Mouse (Mus musculus): ENCODE measurements around the gene Mpig6b. TPM values are rescaled to one million over a fixed set of nuclear protein-coding genes. Genes with fewer than 3 reads are reported as not detected.
A peak's percentile ranks its signal among the peaks of the same experiment; 100 is the strongest.
"Not testable (repeated sequence)": the region's sequence is repeated elsewhere in the genome, so short reads cannot be mapped to it uniquely, and the experiment has no call there.

The Mpig6b gene
- total RNA-seq, 2 experiments from 2014 or later, result not detected

DNA sequence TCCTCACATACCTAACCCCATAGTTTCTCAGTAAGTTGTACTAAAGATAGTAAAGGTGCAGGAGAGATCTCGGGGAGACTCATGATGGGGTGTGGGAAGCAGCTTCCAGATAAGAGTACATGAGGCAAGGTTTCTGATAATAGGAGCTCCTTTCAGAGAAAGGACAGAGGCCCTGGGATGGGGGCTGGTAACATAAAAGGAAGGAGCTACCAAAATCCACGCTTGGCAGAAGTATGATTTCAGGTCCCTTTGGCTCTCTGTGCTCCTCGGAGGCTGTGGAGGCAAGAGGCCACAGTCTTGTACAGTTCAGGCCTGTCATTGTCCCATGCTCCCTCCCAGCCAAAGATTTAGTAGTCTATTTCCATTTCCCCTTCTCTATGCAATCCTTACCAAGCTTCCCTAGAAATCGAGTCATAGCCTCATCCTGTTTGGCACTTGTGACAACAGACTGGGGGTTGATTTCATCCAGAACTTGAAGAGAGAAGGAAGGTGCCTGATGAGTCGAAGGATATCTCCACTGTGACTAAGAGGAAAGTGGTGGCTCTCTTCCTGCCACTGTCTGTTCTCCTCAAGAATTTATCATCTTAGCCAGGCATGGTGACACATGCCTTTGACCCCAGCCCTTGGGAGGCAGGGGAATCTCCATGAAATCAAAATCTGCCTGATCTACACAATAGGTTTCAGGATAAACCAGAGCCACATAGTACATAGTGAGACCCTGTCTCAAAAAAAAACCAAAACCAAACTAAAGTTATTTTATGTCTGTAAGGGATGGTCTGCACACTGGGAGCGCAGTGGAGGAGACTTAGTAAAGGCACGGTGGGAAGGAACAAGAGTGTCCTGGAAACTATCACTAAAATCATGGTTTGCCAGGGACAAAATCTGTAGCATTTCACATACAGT lies 20.8 kb downstream of the Mpig6b start:
- DNase-seq (ENCODE audit: low spot score in 2 of 2), result no peak

DNA sequence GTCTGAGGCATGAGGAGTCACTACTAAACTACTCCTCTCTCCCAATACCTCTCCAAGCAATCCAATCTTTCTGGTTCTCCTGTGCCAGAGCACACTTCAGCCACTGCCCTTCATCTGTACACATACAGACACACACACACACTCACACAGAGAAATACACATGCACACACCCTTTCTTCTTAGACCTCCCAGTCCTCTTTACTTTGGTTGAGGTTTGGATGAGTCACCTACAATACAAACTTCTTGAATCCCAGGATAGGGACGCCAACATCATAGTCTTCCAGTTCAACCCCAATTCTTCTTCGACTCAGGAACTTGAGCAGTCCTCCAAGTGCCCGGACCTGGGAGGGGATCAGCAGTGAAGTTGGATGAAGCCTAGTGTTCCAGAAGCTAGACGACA lies 22.2 kb downstream of the Mpig6b start:
- DNase-seq (ENCODE audit: low spot score in 2 of 2), result no peak

DNA sequence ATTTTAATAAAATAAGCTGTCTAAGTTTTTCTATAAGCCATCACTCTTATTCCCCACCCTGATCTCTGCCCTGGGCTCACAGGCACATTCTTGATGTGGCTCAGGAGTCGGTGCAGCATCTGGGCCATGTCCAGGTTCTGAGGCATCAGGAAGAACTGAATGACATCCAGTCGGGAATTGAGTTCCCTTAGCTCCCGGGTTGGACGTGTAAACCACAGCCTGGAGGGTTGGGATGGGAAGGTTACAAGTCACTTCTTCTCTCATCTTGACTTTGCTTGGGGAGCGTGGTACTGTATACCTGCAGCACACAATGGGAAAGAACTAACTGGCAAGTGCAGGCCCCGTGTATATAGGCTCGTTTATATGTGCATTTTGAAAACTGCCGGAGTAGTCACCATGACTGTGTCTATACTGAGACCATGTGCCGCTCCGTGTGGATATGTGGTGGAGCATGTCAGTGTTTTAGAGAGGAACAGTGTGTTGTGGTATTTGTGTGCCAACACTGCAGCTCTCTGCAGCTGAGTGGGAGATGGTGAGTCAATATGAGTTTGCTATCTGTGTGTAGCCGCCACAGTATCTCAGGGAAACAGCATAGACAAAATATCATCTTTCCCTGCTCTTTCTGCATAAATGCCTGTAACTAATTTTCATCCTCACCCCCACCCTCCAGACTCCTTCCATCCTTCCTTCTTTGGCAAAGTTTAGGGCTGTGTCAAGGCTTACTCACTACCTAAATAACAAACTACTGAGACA lies 26.7 kb downstream of the Mpig6b start:
- DNase-seq (ENCODE audit: low spot score in 2 of 2), result peak in 1 of 2 experiments; percentile 59

DNA sequence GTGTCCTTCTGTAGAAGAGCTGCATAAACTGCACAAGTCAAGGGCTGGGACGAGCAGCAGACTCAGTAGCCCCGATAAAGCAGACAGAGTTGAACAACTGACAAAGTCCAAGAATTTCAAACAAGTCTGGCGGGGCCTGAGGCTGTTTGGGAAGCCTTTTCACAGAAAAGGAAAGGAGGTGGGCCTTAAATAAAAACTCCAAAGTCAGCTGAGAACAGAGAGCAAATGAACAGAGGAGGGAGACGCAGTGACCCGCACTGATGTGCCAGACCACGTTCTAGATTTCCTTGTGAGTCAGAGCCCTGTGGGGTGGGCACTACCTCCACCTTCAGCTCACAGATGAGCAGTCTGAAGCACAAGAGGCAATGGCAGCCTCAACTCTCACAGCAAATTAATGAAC lies 31.1 kb downstream of the Mpig6b start:
- no peak for DNase-seq (ENCODE audit: low spot score in 2 of 2)

DNA sequence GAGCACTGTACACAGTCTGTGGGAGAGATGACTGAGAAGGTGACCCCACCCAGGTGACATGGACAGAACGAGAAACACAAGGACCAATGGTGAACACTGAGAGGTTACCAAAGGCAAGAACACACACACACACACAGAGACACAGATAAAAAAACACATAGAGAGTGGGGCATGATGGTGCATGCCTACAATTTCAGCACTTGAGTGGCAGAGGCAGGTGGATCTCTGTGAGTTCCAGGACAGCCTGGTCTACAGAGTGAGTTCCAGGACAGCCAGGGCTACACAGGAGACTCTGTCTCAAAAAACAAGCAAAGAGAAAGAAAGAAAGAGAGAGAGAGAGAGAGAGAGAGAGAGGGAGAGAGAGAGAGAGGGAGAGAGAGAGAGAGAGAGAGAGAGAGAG lies 32.3 kb downstream of the Mpig6b start:
- DNase-seq (ENCODE audit: low spot score in 2 of 2), result not testable (repeated sequence)

DNA sequence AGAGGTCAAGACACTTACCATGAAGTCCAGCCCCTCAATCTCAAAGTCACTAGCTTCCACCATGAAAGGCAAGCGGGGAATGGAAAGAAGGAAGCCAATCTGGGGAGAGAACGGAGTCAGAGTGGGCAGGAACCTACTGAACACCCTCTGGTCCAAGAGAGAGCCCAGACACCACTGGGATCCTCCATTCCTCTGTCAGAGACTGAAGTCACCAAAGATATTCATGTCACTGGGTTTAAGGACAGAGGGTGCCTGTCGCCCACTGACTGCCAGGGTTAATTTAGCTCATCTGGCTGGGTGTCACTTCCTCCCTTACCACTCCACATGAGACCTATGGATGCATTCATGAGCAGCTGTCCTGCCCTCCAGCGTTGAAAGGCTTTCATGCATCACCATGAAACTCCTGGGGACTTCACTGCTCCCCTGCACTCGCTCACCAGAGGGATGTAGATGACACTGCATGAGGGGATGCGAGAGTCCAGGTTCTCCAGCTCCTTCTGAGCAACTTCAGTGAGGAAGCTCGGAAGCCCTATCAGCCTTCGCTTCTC lies 33.6 kb downstream of the Mpig6b start:
- DNase-seq (ENCODE audit: low spot score in 2 of 2), result no peak

DNA sequence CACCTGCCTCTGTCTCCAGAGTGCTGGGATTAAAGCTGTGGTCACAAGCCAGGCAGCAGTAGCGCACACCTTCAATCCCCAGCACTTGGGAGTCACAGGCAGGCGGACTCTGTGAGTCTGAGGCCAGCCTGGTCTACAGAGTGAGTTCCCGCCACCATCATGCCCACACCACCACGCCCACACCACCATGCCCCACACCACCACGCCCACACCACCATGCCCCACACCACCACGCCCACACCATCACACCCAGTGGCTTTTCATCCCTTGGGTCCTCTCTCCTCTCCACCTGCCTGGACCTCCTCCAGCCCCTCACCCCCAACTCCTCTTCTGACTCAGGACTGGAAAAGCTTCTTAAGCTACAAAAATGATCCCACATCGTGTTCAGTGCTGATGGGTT lies 34.1 kb downstream of the Mpig6b start:
- no peak for DNase-seq (ENCODE audit: low spot score in 2 of 2)

DNA sequence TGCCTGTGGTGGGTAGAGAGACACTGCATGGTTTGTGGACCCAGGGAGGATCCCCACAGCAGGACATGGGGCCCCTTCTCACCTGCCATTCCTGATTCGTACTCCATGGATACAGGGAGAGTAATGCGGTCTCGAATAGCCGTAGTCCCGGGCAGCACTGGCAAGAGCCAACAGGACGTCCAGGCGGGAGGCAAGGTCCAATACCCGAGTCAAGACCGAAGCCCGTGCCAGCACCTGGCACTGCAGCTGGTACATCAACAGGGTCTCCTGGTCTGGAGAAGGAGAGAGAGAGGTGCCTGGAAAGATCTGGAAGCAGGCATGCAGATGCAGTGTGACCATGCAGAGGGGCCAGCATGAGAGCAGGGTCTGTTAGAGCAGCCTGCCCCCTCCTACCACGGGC lies 34.7 kb downstream of the Mpig6b start:
- no peak for DNase-seq (ENCODE audit: low spot score in 2 of 2)

DNA sequence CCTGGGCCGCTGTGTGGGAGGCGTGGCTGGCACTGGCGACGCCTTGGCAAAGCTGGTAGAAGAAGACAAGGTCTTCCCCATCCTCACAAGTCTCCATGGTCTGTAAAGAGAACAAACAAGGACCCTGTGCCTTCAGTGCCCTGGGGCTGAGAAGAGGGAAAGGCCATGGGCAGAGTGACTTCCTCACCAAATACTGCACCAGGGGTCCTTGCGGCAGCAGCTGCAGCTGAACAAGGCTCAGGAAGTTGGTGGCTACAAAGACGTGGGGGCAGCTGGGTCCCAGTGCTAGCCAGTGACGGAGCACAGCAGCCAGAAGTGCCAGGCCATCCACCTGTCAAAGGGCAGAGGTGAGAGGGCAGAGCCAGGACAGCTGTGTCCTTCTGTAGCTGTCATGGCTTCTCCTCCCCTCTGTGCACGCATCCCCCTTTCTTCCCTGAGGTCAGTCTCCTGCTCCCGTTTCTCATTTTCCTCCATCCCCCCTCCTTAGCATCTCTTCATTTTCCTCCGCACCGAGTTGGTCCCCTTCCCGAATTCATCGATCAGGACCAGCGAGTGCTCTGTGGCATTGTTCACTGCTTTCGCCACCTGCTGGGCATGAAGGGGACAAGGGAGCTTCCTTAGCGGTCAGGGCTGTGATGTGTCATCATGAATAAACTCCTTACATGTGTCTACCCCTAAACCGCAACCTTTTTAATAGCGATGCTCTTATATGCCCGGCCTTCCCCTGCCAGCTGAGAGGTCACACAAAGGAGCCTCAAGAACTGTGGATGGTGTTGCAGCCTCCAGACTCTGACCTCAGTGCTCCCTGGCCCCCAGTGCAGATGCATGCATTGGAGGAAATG lies 36.1 kb downstream of the Mpig6b start:
- no peak for DNase-seq (ENCODE audit: low spot score in 2 of 2)

DNA sequence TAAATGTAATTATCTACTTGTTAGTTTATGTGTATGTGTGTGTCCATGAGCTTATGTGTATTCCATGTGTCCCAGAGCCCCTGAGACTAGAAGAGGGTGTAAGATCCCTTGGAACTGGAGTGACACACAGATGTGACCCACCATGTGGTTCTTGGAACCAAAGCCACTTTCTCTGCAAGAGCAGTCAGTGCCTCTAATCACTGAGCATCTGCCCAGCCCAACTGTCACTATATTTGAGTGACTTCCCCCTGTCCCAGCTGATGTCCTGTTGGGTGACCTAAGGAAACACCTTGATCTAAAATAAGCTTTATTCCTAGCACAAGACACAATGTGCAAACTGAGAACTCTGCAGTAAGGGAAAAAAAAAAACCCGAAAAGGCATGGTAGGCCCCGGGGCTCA lies 37.7 kb downstream of the Mpig6b start:
- no peak for DNase-seq (ENCODE audit: low spot score in 2 of 2)

DNA sequence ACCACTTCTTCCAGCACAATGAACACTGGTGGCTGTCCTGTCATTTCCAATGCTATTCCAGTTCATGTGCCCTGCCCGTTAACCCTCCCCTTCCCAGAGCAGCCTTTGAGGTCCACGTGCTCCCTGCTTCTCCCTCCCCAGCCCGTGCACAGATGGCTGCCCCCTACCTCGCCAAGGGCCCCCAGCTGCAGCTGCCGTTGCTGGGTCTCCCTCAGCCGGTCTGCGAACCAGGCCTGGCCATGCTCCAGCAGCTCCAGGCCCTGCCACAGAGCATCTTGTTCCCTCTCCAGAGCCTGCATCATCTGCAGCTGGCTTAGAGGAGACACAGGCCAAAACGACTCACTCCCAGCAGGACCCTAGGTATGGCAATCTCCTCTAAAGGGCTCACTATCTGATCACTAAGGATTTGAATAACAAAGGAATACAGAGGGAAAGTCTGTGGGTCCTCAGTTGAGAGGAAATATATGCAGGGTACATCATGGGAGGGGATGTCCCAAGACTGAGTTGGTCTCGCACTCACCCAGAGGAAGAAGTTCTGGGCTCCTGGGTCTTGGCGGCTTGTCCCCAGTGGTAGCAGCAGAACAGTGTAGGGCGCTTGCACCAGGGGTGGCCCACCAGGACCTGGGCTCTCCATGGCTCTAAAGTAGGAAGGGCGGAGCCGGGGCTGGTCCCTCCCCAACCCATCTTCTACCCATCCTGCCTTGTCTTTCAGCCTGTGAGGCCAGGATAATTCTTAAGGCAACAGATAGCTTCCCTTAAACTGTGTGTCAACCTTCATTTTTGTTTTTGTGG lies 38.5 kb downstream of the Mpig6b start, which contains the start of gene Sapcd1:
Gene Sapcd1, minus strand, starts transcription at position 740 of the 792 bp plus-strand sequence.
- DNase-seq (ENCODE audit: low spot score in 2 of 2), result peak; percentile 52 to 62

DNA sequence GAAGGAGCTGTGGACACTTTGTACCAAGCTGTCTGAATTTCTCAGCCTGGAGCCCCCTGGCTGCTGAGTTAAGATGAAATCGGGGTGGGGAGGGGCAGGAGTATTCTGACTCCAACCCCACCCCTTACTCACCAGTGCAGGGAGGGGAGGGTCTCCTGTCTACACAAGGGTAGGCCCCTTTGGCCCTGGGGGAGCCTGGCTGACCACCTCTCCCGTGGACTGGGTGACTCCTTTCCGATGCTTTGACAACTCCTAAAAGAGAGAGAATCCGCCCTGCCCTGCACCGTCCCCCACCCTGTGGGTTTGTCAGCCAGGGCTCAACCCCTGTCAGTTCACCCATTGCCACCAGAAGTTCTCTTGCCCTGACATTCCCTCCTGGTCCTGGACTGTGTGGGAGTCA lies 39.8 kb downstream of the Mpig6b start:
- DNase-seq (ENCODE audit: low spot score in 2 of 2), result no peak

DNA sequence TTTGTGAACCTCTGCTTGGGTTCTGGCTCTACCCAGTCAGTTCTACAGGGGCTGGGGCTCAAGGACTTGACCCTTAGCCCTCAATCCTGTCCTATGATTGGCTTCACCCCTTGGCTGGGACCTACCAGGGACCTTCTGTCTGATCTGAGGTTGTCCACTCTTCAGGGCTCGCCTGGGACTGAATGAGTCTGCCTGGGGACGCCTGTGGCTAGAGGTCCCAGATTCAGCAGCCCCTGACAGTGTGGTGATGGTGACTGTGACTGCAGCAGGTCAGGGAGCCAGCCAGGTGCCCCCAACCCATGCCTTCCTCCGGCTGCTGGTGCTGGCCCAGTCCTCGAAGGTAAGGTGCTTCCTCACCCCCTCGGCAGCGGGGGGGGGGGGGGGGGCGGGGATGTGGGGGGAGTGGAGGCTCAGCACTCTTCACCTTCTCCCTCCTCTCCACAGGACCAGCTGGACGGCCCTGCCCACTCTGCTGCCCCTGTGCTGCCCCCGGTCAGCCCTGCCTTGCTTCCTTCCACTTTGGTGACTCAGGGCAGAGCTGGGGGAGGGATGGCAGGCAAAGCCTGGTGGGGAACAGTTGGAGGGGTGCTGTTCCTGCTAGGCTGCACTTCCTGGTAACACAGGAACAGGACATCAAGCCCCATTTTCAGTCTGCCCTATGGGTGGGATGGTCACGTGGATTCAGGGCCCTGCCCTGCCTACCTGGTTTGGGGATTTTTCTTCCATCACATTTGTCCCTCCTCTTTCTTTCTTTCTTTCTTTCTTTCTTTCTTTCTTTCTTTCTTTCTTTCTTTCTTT lies 41.1 kb downstream of the Mpig6b start:
- no peak for DNase-seq (ENCODE audit: low spot score in 2 of 2)

DNA sequence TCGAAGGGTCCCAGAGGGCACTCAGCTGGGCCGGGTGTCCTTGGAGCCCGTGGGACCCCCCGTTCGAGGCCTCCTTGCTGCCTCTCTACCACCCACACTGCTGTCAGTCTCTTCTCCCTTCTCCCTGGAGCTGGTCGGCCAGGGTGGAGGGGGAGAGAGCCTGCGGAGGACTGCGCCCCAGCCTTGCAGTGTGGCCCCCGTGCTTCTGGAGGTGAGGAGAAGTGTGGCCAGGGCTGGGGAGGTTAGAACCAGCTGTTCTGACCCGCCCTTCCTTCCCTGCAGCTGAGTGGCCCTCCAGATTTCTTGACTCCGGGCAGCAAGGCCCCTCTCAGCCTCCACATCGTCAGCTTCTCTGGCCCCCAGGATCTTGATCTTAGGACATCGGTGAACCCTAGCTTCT lies 41.7 kb downstream of the Mpig6b start:
- DNase-seq (ENCODE audit: low spot score in 2 of 2), result no peak

DNA sequence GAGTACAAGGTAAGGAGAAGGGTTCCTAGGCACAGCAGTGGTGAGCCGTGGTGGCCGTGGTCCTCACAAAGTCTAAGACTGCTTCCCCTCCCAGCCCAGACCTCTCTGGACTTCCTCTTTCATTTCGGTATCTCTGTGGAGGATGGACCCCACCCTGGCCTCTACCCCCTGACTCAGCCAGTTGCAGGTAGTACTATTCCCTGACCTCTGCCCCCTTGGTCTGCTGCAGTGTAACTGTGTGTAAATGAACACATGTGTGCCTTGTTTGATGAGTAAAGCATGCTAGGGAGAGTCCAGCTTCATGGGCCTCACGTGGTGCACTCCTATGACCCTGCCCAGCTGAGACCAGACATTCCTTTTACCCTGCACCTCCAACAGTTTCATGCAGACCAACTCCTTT lies 42.2 kb downstream of the Mpig6b start:
- no peak for DNase-seq (ENCODE audit: low spot score in 2 of 2)

DNA sequence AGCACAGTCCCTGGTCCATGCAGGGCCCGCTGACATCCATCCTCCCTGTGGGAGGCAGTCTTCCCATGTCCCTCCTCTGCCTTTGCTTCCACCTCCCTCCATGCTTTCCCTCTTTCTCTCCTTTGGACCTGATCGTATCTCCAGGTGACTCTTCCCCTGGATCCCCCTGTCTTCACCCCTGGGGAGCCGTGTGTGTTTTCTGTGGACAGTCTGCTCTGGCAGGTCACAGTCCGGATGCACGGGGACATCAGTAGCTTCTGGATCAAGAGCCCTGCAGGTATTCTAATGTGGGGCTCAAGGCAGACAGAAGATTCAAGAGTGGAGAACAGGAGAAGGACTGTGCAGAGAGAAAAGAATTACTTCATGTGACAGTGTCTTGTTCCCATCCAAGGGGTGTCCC lies 42.8 kb downstream of the Mpig6b start:
- DNase-seq (ENCODE audit: low spot score in 2 of 2), result no peak

DNA sequence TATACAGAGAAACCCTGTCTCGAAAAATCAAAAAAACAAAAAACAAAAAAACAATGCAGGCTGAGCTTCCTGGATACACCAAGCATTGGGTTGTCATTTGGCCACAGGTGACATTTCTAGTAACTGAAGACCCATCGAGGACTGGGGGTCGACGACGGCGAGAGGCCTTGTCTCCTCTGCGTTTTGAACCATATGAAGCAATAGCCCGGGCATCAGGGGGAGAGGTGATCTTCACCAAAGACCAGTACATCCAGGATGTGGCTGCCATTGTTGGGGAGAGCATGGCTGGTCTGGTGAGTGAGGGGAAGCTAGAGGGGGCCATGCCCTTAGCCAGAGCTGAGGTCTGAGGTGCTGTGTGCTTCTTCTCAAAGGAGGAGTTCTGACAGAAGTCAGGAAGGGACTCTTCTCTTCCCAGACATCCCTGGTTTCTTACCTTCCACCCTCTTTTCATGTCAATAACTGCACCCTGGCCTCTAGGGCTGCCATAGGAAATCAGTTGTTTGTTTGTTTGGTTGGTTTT lies 43.4 kb downstream of the Mpig6b start:
- no peak for DNase-seq (ENCODE audit: low spot score in 2 of 2)

DNA sequence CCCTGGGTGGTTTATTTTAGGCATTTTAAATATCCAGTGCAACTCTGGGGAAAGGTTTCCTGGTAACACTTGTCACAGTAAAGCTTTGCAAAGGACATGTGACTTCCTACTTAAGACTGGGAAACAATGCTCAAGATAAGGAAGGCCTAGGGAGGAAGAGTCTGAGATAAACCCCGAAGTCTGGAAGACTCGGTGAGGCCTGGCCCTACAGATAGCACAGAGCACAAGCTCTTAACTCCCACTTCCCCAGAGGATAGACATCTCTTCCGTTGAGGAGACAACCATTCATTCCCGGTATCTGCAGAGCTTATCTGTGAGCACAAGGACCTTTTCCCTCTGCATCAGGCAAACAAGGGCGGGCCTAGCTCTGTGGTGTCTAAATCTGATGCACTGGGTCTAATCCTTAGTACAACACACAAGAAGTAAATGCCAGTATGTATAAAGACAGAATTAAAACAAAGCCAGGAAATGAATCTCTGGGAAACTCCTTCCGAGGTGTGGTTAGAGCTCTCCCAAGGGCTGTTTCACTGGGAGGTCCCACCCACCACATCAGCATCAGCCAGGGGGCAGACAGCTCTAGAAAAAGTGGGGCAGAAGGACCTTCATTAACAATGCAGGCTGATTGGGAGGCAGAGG lies 44.0 kb downstream of the Mpig6b start:
- DNase-seq (ENCODE audit: low spot score in 2 of 2), result no peak

Measured in layer of hippocampus, postnatal 14 days (tissue).